Mouse (Mus musculus): ENCODE measurements around the gene Lingo1. TPM values are rescaled to one million over a fixed set of nuclear protein-coding genes. Genes with fewer than 3 reads are reported as not detected.

The Lingo1 gene
- total and polyA plus RNA-seq, 3 experiments = not detected

GRCm38 (mm10) chr9:56627295-56627694 lies 169.0 kb downstream of the Lingo1 start:
- peaks cover 3 to 7% of the 10 kb centered on the region in 2 experiments; a peak in 2 of 4 replicates for H3K4me1 ChIP-seq (ENCODE audit: control insufficient read depth in 1 of 2, insufficient read depth in 2 of 2)
- H3K36me3 ChIP-seq (replicated peaks in 1 of 2; ENCODE audit: control insufficient read depth in 1 of 2, insufficient read depth in 1 of 2, low read length in 1 of 2) = no peaks in the 10 kb centered on the region
- H3K4me3 ChIP-seq (replicated peaks in 1 of 3; ENCODE audit: low read depth in 2 of 3, low read length in 2 of 3, poor library complexity in 1 of 3) = no peak overlapping the region
- TF ChIP-seq JUN (IDR thresholded peaks at IDR 0.05; ENCODE audit: insufficient read depth, low read depth, low read length) = no peak
- TF ChIP-seq CTCF (conservative IDR thresholded peaks at IDR 0.05 in 1 of 2, IDR thresholded peaks at IDR 0.05 in 1 of 2; ENCODE audit: low read depth in 2 of 2, low read length in 2 of 2) = no peak
- no peak for TF ChIP-seq HCFC1 (IDR thresholded peaks at IDR 0.05; ENCODE audit: low read depth, low read length)
- no peak for TF ChIP-seq ZKSCAN1 (IDR thresholded peaks at IDR 0.05; ENCODE audit: borderline replicate concordance, low read depth, low read length)
- no peak for TF ChIP-seq RCOR1 (conservative IDR thresholded peaks at IDR 0.05; ENCODE audit: low read depth, low read length)
- no peak for TF ChIP-seq USF1 (IDR thresholded peaks at IDR 0.05; ENCODE audit: low read depth, low read length)
- TF ChIP-seq POLR2AphosphoS2 (IDR thresholded peaks at IDR 0.05; ENCODE audit: low read depth, low read length) = no peak
- TF ChIP-seq JUND (conservative IDR thresholded peaks at IDR 0.05; ENCODE audit: low read depth, low read length) = no peak
- no peak for TF ChIP-seq BHLHE40 (IDR thresholded peaks at IDR 0.05; ENCODE audit: low read depth, low read length)
- no peak for TF ChIP-seq MAX (IDR thresholded peaks at IDR 0.05; ENCODE audit: low read length)
- no peak for TF ChIP-seq EP300 (IDR thresholded peaks at IDR 0.05; ENCODE audit: low read length)
- no peak for TF ChIP-seq E2F4 (IDR thresholded peaks at IDR 0.05; ENCODE audit: insufficient replicate concordance, low read depth, low read length)
- peaks cover 13% of the 10 kb centered on the region for H3K27me3 ChIP-seq (replicated peaks)
- H3K27ac ChIP-seq (ENCODE audit: insufficient read depth, low read depth) = no peak overlapping the region
- no peaks in the 10 kb centered on the region for H3K9me3 ChIP-seq (replicated peaks; ENCODE audit: low read length)
- in situ Hi-C loops (cut with MboI; ENCODE audit: low pct_ligation_motif_present, low pct_unique_long_range_greater_than_20kb, low sequenced_read_pairs) (no loop called here), dilution Hi-C loops (cut with MboI; ENCODE audit: extremely low pct_ligation_motif_present, extremely low pct_unique_long_range_greater_than_20kb, low sequenced_read_pairs) (no loop called here)
- no peak overlapping the region for H3K9ac ChIP-seq (ENCODE audit: insufficient read depth, low read depth)
- no peak for DNase-seq (ENCODE audit: extremely low read depth)
- H3K79me2 ChIP-seq (replicated peaks; ENCODE audit: control insufficient read depth, extremely low read depth, insufficient read depth, poor library complexity, severe bottlenecking) = no peaks in the 10 kb centered on the region
- H3K4me2 ChIP-seq (ENCODE audit: insufficient read depth, low read depth, poor library complexity, severe bottlenecking) = no peak overlapping the region

GRCm38 (mm10) chr9:56624923-56625322 lies 171.3 kb downstream of the Lingo1 start:
- H3K9me3 ChIP-seq (replicated peaks; ENCODE audit: low read length) = no peaks in the 10 kb centered on the region
- no peak for DNase-seq (ENCODE audit: extremely low read depth)
- H3K4me3 ChIP-seq (replicated peaks in 1 of 3; ENCODE audit: low read depth in 2 of 3, low read length in 2 of 3, poor library complexity in 1 of 3) = no peak overlapping the region
- H3K4me1 ChIP-seq (ENCODE audit: control insufficient read depth in 1 of 2, insufficient read depth in 2 of 2) = peaks cover 3 to 7% of the 10 kb centered on the region in 2 experiments; a peak in 2 of 4 replicates
- H3K9ac ChIP-seq (ENCODE audit: insufficient read depth, low read depth) = no peak overlapping the region
- peaks cover 4% of the 10 kb centered on the region for H3K27me3 ChIP-seq (replicated peaks)
- no peak overlapping the region for H3K4me2 ChIP-seq (ENCODE audit: insufficient read depth, low read depth, poor library complexity, severe bottlenecking)
- no peaks in the 10 kb centered on the region for H3K36me3 ChIP-seq (replicated peaks in 1 of 2; ENCODE audit: control insufficient read depth in 1 of 2, insufficient read depth in 1 of 2, low read length in 1 of 2)
- dilution Hi-C loops (cut with MboI; ENCODE audit: extremely low pct_ligation_motif_present, extremely low pct_unique_long_range_greater_than_20kb, low sequenced_read_pairs) (no loop called here), in situ Hi-C loops (cut with MboI; ENCODE audit: low pct_ligation_motif_present, low pct_unique_long_range_greater_than_20kb, low sequenced_read_pairs) (no loop called here)
- no peaks in the 10 kb centered on the region for H3K79me2 ChIP-seq (replicated peaks; ENCODE audit: control insufficient read depth, extremely low read depth, insufficient read depth, poor library complexity, severe bottlenecking)
- TF ChIP-seq ZNF384 (IDR thresholded peaks at IDR 0.05; ENCODE audit: low read depth, low read length) (no peak), CTCF (conservative IDR thresholded peaks at IDR 0.05 in 1 of 2, IDR thresholded peaks at IDR 0.05 in 1 of 2; ENCODE audit: low read depth in 2 of 2, low read length in 2 of 2) (no peak)
- H3K27ac ChIP-seq (ENCODE audit: insufficient read depth, low read depth) = no peak overlapping the region

GRCm38 (mm10) chr9:56623361-56623760 lies 172.9 kb downstream of the Lingo1 start:
- H3K4me1 ChIP-seq (ENCODE audit: control insufficient read depth in 1 of 2, insufficient read depth in 2 of 2) = peaks cover 3 to 7% of the 10 kb centered on the region in 2 experiments; a peak in 2 of 4 replicates
- H3K9me3 ChIP-seq (replicated peaks; ENCODE audit: low read length) = no peaks in the 10 kb centered on the region
- H3K27me3 ChIP-seq (replicated peaks) = no peaks in the 10 kb centered on the region
- no peaks in the 10 kb centered on the region for H3K79me2 ChIP-seq (replicated peaks; ENCODE audit: control insufficient read depth, extremely low read depth, insufficient read depth, poor library complexity, severe bottlenecking)
- dilution Hi-C loops (cut with MboI; ENCODE audit: extremely low pct_ligation_motif_present, extremely low pct_unique_long_range_greater_than_20kb, low sequenced_read_pairs) (no loop called here), in situ Hi-C loops (cut with MboI; ENCODE audit: low pct_ligation_motif_present, low pct_unique_long_range_greater_than_20kb, low sequenced_read_pairs) (no loop called here)
- TF ChIP-seq SMC3 (IDR thresholded peaks at IDR 0.05; ENCODE audit: low read depth, low read length) (no peak), PAX5 (IDR thresholded peaks at IDR 0.05; ENCODE audit: low read length) (no peak), MYC (IDR thresholded peaks at IDR 0.05; ENCODE audit: low read depth, low read length) (no peak), JUND (conservative IDR thresholded peaks at IDR 0.05; ENCODE audit: low read depth, low read length) (no peak), NELFE (IDR thresholded peaks at IDR 0.05; ENCODE audit: low read depth, low read length) (no peak), HCFC1 (IDR thresholded peaks at IDR 0.05; ENCODE audit: low read depth, low read length) (no peak), CHD1 (IDR thresholded peaks at IDR 0.05; ENCODE audit: low read depth, low read length) (no peak), NRF1 (IDR thresholded peaks at IDR 0.05; ENCODE audit: low read depth, low read length) (no peak), CHD2 (IDR thresholded peaks at IDR 0.05; ENCODE audit: low read length) (no peak), CTCF (conservative IDR thresholded peaks at IDR 0.05 in 1 of 2, IDR thresholded peaks at IDR 0.05 in 1 of 2; ENCODE audit: low read depth in 2 of 2, low read length in 2 of 2) (no peak), IRF4 (IDR thresholded peaks at IDR 0.05; ENCODE audit: low read depth, low read length) (no peak), POLR2A (IDR thresholded peaks at IDR 0.05; ENCODE audit: low read depth, low read length) (no peak), POLR2AphosphoS2 (IDR thresholded peaks at IDR 0.05; ENCODE audit: low read depth, low read length) (no peak), USF2 (conservative IDR thresholded peaks at IDR 0.05; ENCODE audit: low read depth, low read length) (no peak), KAT2A (IDR thresholded peaks at IDR 0.05; ENCODE audit: insufficient replicate concordance, low read length) (no peak), BHLHE40 (IDR thresholded peaks at IDR 0.05; ENCODE audit: low read depth, low read length) (no peak), GABPA (IDR thresholded peaks at IDR 0.05; ENCODE audit: insufficient replicate concordance, low read depth, low read length) (no peak)
- no peaks in the 10 kb centered on the region for H3K36me3 ChIP-seq (replicated peaks in 1 of 2; ENCODE audit: control insufficient read depth in 1 of 2, insufficient read depth in 1 of 2, low read length in 1 of 2)
- DNase-seq (ENCODE audit: extremely low read depth) = no peak
- no peak overlapping the region for H3K4me3 ChIP-seq (replicated peaks in 1 of 3; ENCODE audit: low read depth in 2 of 3, low read length in 2 of 3, poor library complexity in 1 of 3)
- H3K4me2 ChIP-seq (ENCODE audit: insufficient read depth, low read depth, poor library complexity, severe bottlenecking) = no peak overlapping the region
- H3K27ac ChIP-seq (ENCODE audit: insufficient read depth, low read depth) = no peak overlapping the region
- H3K9ac ChIP-seq (ENCODE audit: insufficient read depth, low read depth) = no peak overlapping the region
